Mouse (Mus musculus) C2C12 (cell line): ENCODE data around the gene Prkce.

Source experiments
- CTCF ChIP-seq: IDR thresholded peaks from one replicate; pipeline ENCODE4 v1.5.1; 2011; ENCODE audit not compliant: control insufficient read depth, insufficient read depth, insufficient read length
- MAX ChIP-seq: IDR thresholded peaks from one replicate; pipeline ENCODE4 v1.6.1; 2011; ENCODE audit warnings: mild to moderate bottlenecking, control low read depth
- MYOD1 ChIP-seq: IDR thresholded peaks from one replicate; pipeline ENCODE4 v1.6.1; 2011; ENCODE audit warnings: low read depth; ENCODE audit not compliant: control insufficient read depth, insufficient read length
- USF1 ChIP-seq: IDR thresholded peaks from one replicate; pipeline ENCODE4 v1.6.1; 2011; ENCODE audit warnings: low read depth, mild to moderate bottlenecking, control low read depth, moderate library complexity

DNA sequence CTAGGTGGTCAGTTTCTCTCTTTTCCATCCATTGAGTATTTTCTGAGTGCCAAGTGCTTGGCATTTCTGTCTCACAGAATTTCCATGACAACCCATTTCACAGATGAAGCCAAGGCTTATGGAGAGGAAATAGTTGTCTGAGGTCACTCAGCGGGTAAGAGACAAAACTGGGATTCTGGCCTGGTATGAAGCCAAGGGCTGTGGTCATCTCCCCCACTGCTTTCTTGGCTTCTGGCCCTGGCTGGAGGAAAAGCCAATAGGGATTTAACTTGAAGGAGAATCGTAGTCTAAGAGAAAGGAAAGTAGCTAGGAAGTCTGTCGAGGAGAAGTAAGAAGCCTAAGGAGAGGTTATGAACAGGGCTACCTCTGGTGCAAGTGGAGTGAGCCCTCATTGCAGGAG is 182.7 kb downstream of the Prkce start:
- TF ChIP-seq CTCF (no peak), MAX (no peak), MYOD1 (no peak), USF1 (no peak)
